Mouse (Mus musculus) spleen, adult 2 months (tissue): ENCODE results near the gene Agap1.

Experiments used
- CTCF ChIP-seq: fragments of 200-500 bp; IDR thresholded peaks from 2 replicates; pipeline ENCODE4 v1.5.1; 2011; ENCODE audit warnings: mild to moderate bottlenecking, inconsistent platforms; ENCODE audit not compliant: insufficient read depth, insufficient read length, insufficient replicate concordance; ENCODE audit errors: extremely low read depth
- POLR2A ChIP-seq: fragments of 200-500 bp; IDR thresholded peaks from 2 replicates; pipeline ENCODE4 v1.6.1; 2011; ENCODE audit warnings: low read depth, low read length, inconsistent platforms

DNA sequence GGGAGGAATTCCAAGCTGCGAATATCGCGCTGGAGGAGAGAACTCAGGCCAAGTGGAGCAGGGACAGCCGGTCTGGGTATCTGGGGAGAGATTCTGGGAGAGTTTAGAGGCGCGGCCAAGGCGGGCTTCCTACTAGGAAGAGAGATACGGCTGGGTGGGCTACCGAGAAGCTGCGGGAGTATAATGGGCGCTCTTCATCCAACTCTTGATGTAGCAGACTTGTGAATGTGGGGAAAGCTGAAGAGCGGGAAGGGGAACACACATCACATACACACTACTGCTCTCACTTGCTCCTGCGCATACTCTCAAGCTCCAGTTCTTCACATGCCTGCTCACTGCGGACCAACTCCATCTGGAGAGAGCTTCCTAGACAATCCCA, 469.0 kb downstream of the Agap1 start:
- no peak for TF ChIP-seq CTCF
- no peak for TF ChIP-seq POLR2A
